Mouse (Mus musculus): ENCODE measurements around the gene 2510039O18Rik. TPM values are rescaled to one million over a fixed set of nuclear protein-coding genes. Genes with fewer than 3 reads are reported as not detected.
A peak's percentile ranks its signal among the peaks of the same experiment; 100 is the strongest.

The 2510039O18Rik gene
- total and polyA plus RNA-seq, 3 experiments: 48.3 to 59.9 TPM; not detected in 1

DNA sequence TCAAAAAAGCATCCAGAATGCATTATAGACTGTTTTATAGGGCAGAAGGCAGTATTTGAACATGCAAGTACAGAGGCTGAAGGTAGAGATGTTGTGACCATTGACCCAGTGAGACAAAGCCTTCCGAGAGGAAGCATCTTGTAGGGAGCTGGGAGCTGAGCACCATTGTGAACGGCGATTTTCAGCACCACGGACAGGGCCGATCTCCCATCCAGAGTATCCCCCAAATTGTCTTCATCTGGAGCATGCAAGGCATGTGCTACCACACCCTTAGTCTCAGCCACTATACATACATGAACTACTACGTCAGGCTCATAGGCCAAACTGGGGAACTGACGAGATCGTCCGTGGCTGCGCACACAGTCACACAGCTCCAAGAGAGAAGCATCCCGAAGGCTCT, 16.4 kb downstream of the 2510039O18Rik start:
- Histone ChIP-seq H3K36me3 (ENCODE audit: control insufficient read depth in 1 of 2, insufficient read depth in 2 of 2, low read length in 2 of 2) (peaks cover 0 to 2% of the 10 kb centered on the region in 2 experiments; a peak in 1 of 4 replicates), H3K79me2 (ENCODE audit: control insufficient read depth, insufficient read depth, low read length, poor library complexity) (no peaks in the 10 kb centered on the region), H3K4me1 (ENCODE audit: control insufficient read depth in 1 of 2, insufficient read depth in 2 of 2, low read length in 2 of 2) (peaks cover 0 to 4% of the 10 kb centered on the region in 2 experiments; a peak in 1 of 4 replicates), H3K4me3 (ENCODE audit: control insufficient read depth in 1 of 2, insufficient read depth in 1 of 2, low read depth in 2 of 2, low read length in 2 of 2) (no peak overlapping the region), H3K27ac (ENCODE audit: control insufficient read depth, low read depth, low read length) (no peak overlapping the region), H3K27me3 (ENCODE audit: control insufficient read depth in 1 of 2, insufficient read depth in 2 of 2, low read length in 2 of 2) (no peaks in the 10 kb centered on the region), H3K9me3 (replicated peaks; ENCODE audit: insufficient read depth, low read length) (no peaks in the 10 kb centered on the region), H3K9ac (ENCODE audit: control insufficient read depth, low read depth, low read length, poor library complexity, severe bottlenecking) (no peak overlapping the region)
- TF ChIP-seq SIN3A (IDR thresholded peaks at IDR 0.05; ENCODE audit: low read length): peak; percentile 53; the same call in 1 of the 2 replicates
- no peak for TF ChIP-seq MYC (IDR thresholded peaks at IDR 0.05; ENCODE audit: low read depth, low read length)
- no peak for TF ChIP-seq ZC3H11A (IDR thresholded peaks at IDR 0.05; ENCODE audit: low read depth, low read length)
- TF ChIP-seq MXI1 (IDR thresholded peaks at IDR 0.05; ENCODE audit: low read depth, low read length): peak; percentile 38; the same call in 1 of the 2 replicates
- no peak for TF ChIP-seq ZKSCAN1 (IDR thresholded peaks at IDR 0.05; ENCODE audit: low read depth, low read length)
- peak; percentile 63 for DNase-seq (ENCODE audit: low read depth, low spot score)

- Histone ChIP-seq H3K36me3 (ENCODE audit: control insufficient read depth in 1 of 2, insufficient read depth in 2 of 2, low read length in 2 of 2) (no peaks in the 10 kb centered on the region), H3K27ac (ENCODE audit: control insufficient read depth, low read depth, low read length) (no peak overlapping the region), H3K4me3 (ENCODE audit: control insufficient read depth in 1 of 2, insufficient read depth in 1 of 2, low read depth in 2 of 2, low read length in 2 of 2) (peak overlapping the region; percentile 21 to 37; a peak in 2 of 4 replicates), H3K79me2 (ENCODE audit: control insufficient read depth, insufficient read depth, low read length, poor library complexity) (no peaks in the 10 kb centered on the region), H3K4me1 (ENCODE audit: control insufficient read depth in 1 of 2, insufficient read depth in 2 of 2, low read length in 2 of 2) (peaks cover 0 to 4% of the 10 kb centered on the region in 2 experiments; a peak in 1 of 4 replicates), H3K27me3 (ENCODE audit: control insufficient read depth in 1 of 2, insufficient read depth in 2 of 2, low read length in 2 of 2) (no peaks in the 10 kb centered on the region), H3K9ac (ENCODE audit: control insufficient read depth, low read depth, low read length, poor library complexity, severe bottlenecking) (peak overlapping the region; percentile 14; the same call in 1 of the 2 replicates), H3K9me3 (replicated peaks; ENCODE audit: insufficient read depth, low read length) (no peaks in the 10 kb centered on the region)
- TF ChIP-seq CTCF (IDR thresholded peaks at IDR 0.05 in 2 of 3, conservative IDR thresholded peaks at IDR 0.05 in 1 of 3; ENCODE audit: control insufficient read depth in 1 of 3, insufficient read depth in 1 of 3, low read depth in 2 of 3, low read length in 3 of 3, poor library complexity in 1 of 3, severe bottlenecking in 1 of 3) (peak; percentile 57 to 83 (median 75)), TCF12 (IDR thresholded peaks at IDR 0.05; ENCODE audit: low read depth, low read length) (no peak), ZNF384 (IDR thresholded peaks at IDR 0.05; ENCODE audit: low read depth, low read length) (no peak), NELFE (IDR thresholded peaks at IDR 0.05; ENCODE audit: low read depth, low read length) (no peak), MAX (IDR thresholded peaks at IDR 0.05; ENCODE audit: low read length) (no peak), USF1 (IDR thresholded peaks at IDR 0.05; ENCODE audit: low read depth, low read length) (no peak), ZMIZ1 (IDR thresholded peaks at IDR 0.05; ENCODE audit: low read depth, low read length) (no peak), HCFC1 (IDR thresholded peaks at IDR 0.05; ENCODE audit: low read depth, low read length) (peak; percentile 62), RAD21 (IDR thresholded peaks at IDR 0.05; ENCODE audit: low read depth, low read length) (peak; percentile 83), GABPA (IDR thresholded peaks at IDR 0.05; ENCODE audit: low read depth, low read length) (no peak), MAZ (IDR thresholded peaks at IDR 0.05; ENCODE audit: low read depth, low read length) (no peak), ZKSCAN1 (IDR thresholded peaks at IDR 0.05; ENCODE audit: low read depth, low read length) (no peak), SMC3 (IDR thresholded peaks at IDR 0.05; ENCODE audit: low read depth, low read length) (peak; percentile 76), USF2 (IDR thresholded peaks at IDR 0.05; ENCODE audit: borderline replicate concordance in 1 of 2, insufficient read depth in 1 of 2, low read depth in 1 of 2, low read length in 2 of 2) (no peak), BHLHE40 (IDR thresholded peaks at IDR 0.05; ENCODE audit: borderline replicate concordance, low read depth, low read length) (no peak), ZC3H11A (IDR thresholded peaks at IDR 0.05; ENCODE audit: low read depth, low read length) (peak; percentile 69), POLR2AphosphoS2 (IDR thresholded peaks at IDR 0.05; ENCODE audit: low read length) (no peak), ELF1 (IDR thresholded peaks at IDR 0.05; ENCODE audit: low read depth, low read length) (peak; percentile 90), ETS1 (IDR thresholded peaks at IDR 0.05; ENCODE audit: low read depth, low read length) (no peak), E2F4 (IDR thresholded peaks at IDR 0.05; ENCODE audit: borderline replicate concordance, low read depth, low read length) (no peak), SIN3A (IDR thresholded peaks at IDR 0.05; ENCODE audit: low read length) (peak; percentile 77)
- peak; percentile 91 for DNase-seq (ENCODE audit: low read depth, low spot score)
Measured at GRCm38 (mm10) chr4:147959881-147960831, 19.5 kb downstream of the 2510039O18Rik start.
